Mouse (Mus musculus) C2C12 (cell line): Measurements from ENCODE around the gene Klhl21.

Experiments used
- CTCF ChIP-seq: IDR thresholded peaks from one replicate; pipeline ENCODE4 v1.5.1; 2011; ENCODE audit not compliant: control insufficient read depth, insufficient read depth, insufficient read length
- MAX ChIP-seq: IDR thresholded peaks from one replicate; pipeline ENCODE4 v1.6.1; 2011; ENCODE audit warnings: mild to moderate bottlenecking, control low read depth
- MYOD1 ChIP-seq: IDR thresholded peaks from one replicate; pipeline ENCODE4 v1.6.1; 2011; ENCODE audit warnings: low read depth; ENCODE audit not compliant: control insufficient read depth, insufficient read length
- MYOG ChIP-seq: IDR thresholded peaks from one replicate; pipeline ENCODE4 v1.6.1; 2011; ENCODE audit not compliant: control insufficient read depth, insufficient read length; ENCODE audit errors: extremely low read depth
- USF1 ChIP-seq: IDR thresholded peaks from one replicate; pipeline ENCODE4 v1.6.1; 2011; ENCODE audit warnings: low read depth, mild to moderate bottlenecking, control low read depth, moderate library complexity

DNA sequence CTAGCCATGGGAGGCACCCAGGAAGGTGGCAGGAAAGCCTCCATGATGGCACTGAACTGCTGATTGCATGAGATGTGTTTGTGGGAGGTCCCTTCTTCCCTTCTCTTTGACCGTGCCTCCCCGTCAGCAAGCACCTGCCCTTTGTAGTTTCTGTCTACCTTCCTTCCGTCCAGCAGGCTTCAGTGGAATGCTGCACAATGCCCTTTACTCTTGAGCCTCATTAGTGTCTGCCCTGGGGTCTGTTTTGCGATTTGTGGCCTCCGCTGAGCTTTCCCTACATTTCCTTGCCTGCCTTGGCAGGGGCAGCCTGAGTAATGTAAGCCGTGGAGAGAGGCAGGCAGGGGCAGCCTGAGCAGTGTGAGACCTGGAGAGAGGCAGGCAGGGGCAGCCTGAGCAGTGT is 36.0 kb downstream of the Klhl21 start:
- TF ChIP-seq CTCF (no peak), MYOG (no peak), USF1 (no peak), MYOD1 (no peak), MAX (no peak)
